Mouse (Mus musculus) intestine, embryonic 14.5 days (tissue): ENCODE measurements around the gene Prm3. TPM values are rescaled to one million over a fixed set of nuclear protein-coding genes. Genes with fewer than 3 reads are reported as not detected.

Experiments
- ATAC-seq: fragments of 200-750 bp; cut with Nextera tagmentation; replicated peaks from 2 replicates; pipeline ENCODE4 v1.8.0; 2017; ENCODE audit warnings: low read depth, moderate number of reproducible peaks, moderate TSS enrichment, moderate library complexity; ENCODE audit not compliant: low FRiP score, low TSS enrichment
- DNase-seq: peaks from one replicate; pipeline ENCODE4 v3.0.0-alpha.2; 2018; ENCODE audit warnings: low spot score
- H3K27ac ChIP-seq: fragments of 300-500 bp; sonication (generic); 2 replicates; pipeline ENCODE4 v1.5.1; 2014; ENCODE audit warnings: low read depth, mild to moderate bottlenecking, control low read depth
- H3K27me3 ChIP-seq: fragments of 300-500 bp; sonication (generic); replicated peaks from 2 replicates; pipeline ENCODE4 v1.6.1; 2014; ENCODE audit warnings: low read length, control low read depth; ENCODE audit not compliant: control insufficient read depth, insufficient read depth
- H3K36me3 ChIP-seq: fragments of 300-500 bp; sonication (generic); 2 replicates; pipeline ENCODE4 v1.6.1; 2014; ENCODE audit warnings: low read length, control low read depth; ENCODE audit not compliant: control insufficient read depth, insufficient read depth
- H3K4me1 ChIP-seq: fragments of 300-500 bp; sonication (generic); replicated peaks from 2 replicates; pipeline ENCODE4 v1.6.1; 2014; ENCODE audit warnings: low read length, control low read depth, mixed read lengths; ENCODE audit not compliant: control insufficient read depth, insufficient read depth
- H3K4me2 ChIP-seq: fragments of 300-500 bp; sonication (generic); 2 replicates; pipeline ENCODE4 v1.6.1; 2014; ENCODE audit warnings: low read length
- H3K4me3 ChIP-seq: fragments of 300-500 bp; sonication (generic); 2 replicates; pipeline ENCODE4 v1.5.1; 2014; ENCODE audit warnings: low read depth, low read length, control low read depth, mixed read lengths
- H3K9ac ChIP-seq: fragments of 300-500 bp; sonication (generic); 2 replicates; pipeline ENCODE4 v1.6.1; 2014; ENCODE audit warnings: mild to moderate bottlenecking, low read length
- H3K9me3 ChIP-seq: fragments of 300-500 bp; sonication (generic); 2 replicates; pipeline ENCODE4 v1.6.1; 2016; ENCODE audit warnings: low read length, control low read depth; ENCODE audit not compliant: control insufficient read depth
- WGBS: fragments of 180-500 bp; shearing (Covaris S2); extraction: QIAGEN DNeasy Blood & Tissue Kit; methylation state at CpG from one replicate; pipeline ENCODE4 v1.1.7; 2014; 5-methylcytosine and 5-hydroxymethylcytosine counted together
- polyA plus RNA-seq: library from polyadenylated mRNA; unstranded; fragments of >200 nt; fragmentation: Nextera tagmentation; extraction: Ambion mirVana; gene quantifications from 2 replicates; pipeline ENCODE4 v1.2.1, GENCODE M21; 2014

The Prm3 gene
- polyA plus RNA-seq, 1 experiment from 2014 or later = not detected

GRCm38 (mm10) chr16:10787548-10788058, 3.1 kb downstream of the Prm3 start:
- H3K4me3 ChIP-seq = no peak overlapping the region
- 80% methylated on average over 7 of the region's 7 CpGs for WGBS
- no peak for ATAC-seq

GRCm38 (mm10) chr16:10786782-10787547, 3.7 kb downstream of the Prm3 start:
- Histone ChIP-seq H3K9ac (no peak overlapping the region), H3K4me2 (peak overlapping the region; percentile 99; the same call in 1 of the 2 replicates), H3K36me3 (no peaks in the 10 kb centered on the region), H3K27me3 (no peaks in the 10 kb centered on the region), H3K4me3 (no peak overlapping the region), H3K27ac (no peak overlapping the region), H3K4me1 (peaks cover 22% of the 10 kb centered on the region), H3K9me3 (no peaks in the 10 kb centered on the region)
- WGBS = 55% methylated on average over 4 of the region's 4 CpGs
- DNase-seq (no peak), ATAC-seq (no peak)

More at GRCm38 (mm10) chr16:10787548-10788058, 3.1 kb downstream of the Prm3 start:
- H3K27me3 ChIP-seq = no peaks in the 10 kb centered on the region
- peaks cover 16% of the 10 kb centered on the region; the same call in 1 of the 2 replicates for H3K4me1 ChIP-seq
- H3K4me2 ChIP-seq = no peak overlapping the region
- no peak overlapping the region for H3K9ac ChIP-seq
- no peaks in the 10 kb centered on the region for H3K9me3 ChIP-seq
- no peak overlapping the region for H3K27ac ChIP-seq
- no peaks in the 10 kb centered on the region for H3K36me3 ChIP-seq
- DNase-seq = no peak

DNA sequence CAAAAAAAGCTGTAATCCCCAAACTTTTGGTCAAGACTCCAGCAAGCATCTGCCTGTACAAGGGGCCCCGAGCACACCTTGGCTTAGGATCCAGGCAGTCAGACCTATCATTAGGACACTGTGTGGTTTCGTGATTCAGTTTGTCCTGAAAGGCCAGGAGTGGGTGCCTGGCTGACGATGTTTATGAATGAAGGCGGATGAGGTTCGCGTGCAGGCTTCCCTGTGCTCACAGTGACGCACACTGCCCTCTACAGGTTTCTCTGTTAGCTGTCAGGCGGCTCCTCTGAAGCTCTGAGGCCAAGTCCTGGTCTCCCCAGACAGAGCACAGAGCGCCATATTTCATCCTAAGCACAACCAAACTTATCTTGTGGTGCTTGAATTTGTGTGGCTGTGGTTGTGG, 4.4 kb downstream of the Prm3 start:
- Histone ChIP-seq H3K4me1 (peaks cover 24% of the 10 kb centered on the region), H3K9ac (peak overlapping the region; percentile 73), H3K9me3 (no peaks in the 10 kb centered on the region), H3K36me3 (no peaks in the 10 kb centered on the region), H3K27me3 (no peaks in the 10 kb centered on the region), H3K4me3 (peak overlapping the region; percentile 57), H3K4me2 (peak overlapping the region; percentile 99), H3K27ac (peak overlapping the region; percentile 98)
- DNase-seq (peak; percentile 90), ATAC-seq (peak; percentile 20)
- WGBS = 2% methylated on average over 9 of the region's 9 CpGs

GRCm38 (mm10) chr16:10785371-10786231, 5.1 kb downstream of the Prm3 start, which contains the start of gene Socs1:
TSS of gene Socs1 (minus strand) at chr16:10785536.
- Histone ChIP-seq H3K4me2 (peak within 1 kb of the TSS; percentile 99), H3K4me1 (peaks cover 28% of the 10 kb centered on the region), H3K36me3 (no peaks in the 10 kb centered on the region), H3K4me3 (peak within 1 kb of the TSS; percentile 57), H3K9me3 (no peaks in the 10 kb centered on the region), H3K27ac (peak within 1 kb of the TSS; percentile 98), H3K27me3 (no peaks in the 10 kb centered on the region), H3K9ac (peak within 1 kb of the TSS; percentile 73)
- 1% methylated on average over 57 of the region's 59 CpGs for WGBS
- DNase-seq = peak; percentile 99
- ATAC-seq = peak; percentile 88

- peaks cover 32% of the 10 kb centered on the region for H3K4me1 ChIP-seq
- ATAC-seq = peak; percentile 84
These were observed 5.8 kb downstream of the Prm3 start for GRCm38 (mm10) chr16:10784793-10785370.

DNA sequence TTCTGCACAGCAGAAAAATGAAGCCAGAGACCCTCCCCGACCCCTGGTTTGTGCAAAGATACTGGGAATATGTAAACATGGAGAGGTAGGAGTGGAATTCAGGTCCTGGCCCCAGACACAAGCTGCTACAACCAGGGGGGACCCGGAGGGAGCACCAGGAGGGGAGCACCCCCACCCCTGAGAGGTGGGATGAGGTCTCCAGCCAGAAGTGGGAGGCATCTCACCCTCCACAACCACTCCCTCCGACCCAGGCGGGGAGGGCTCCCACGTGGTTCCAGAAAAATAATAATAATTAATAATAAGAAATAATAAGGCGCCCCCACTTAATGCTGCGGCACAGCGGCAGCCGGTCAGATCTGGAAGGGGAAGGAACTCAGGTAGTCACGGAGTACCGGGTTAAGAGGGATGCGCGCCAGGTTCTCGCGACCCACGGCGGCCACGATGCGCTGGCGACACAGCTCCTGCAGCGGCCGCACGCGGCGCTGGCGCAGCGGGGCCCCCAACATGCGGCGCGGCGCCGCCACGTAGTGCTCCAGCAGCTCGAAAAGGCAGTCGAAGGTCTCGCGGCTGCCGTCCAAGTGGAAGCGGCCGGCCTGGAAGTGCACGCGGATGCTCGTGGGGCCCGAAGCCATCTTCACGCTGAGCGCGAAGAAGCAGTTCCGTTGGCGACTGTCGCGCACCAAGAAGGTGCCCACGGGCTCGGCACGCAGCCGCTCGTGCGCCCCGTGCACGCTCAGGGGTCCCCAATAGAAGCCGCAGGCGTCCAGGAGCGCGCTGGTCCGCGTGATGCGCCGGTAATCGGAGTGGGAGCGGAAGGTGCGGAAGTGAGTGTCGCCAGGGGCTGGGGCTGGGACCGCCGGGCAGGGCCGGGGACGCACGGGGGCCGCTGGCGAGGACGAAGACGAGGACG, 6.6 kb downstream of the Prm3 start:
- no peak for DNase-seq
- peak overlapping the region; percentile 73 for H3K9ac ChIP-seq
- peak overlapping the region; percentile 99 for H3K4me2 ChIP-seq
- peak overlapping the region; percentile 98; the same call in 1 of the 2 replicates for H3K27ac ChIP-seq
- H3K36me3 ChIP-seq = no peaks in the 10 kb centered on the region
- 2% methylated on average over 81 of the region's 81 CpGs for WGBS
- peak; percentile 7; the same call in 1 of the 2 replicates for ATAC-seq
- H3K9me3 ChIP-seq = no peaks in the 10 kb centered on the region
- peaks cover 32% of the 10 kb centered on the region for H3K4me1 ChIP-seq
- no peaks in the 10 kb centered on the region for H3K27me3 ChIP-seq
- H3K4me3 ChIP-seq = peak overlapping the region; percentile 57

More at GRCm38 (mm10) chr16:10784793-10785370, 5.8 kb downstream of the Prm3 start:
- Histone ChIP-seq H3K36me3 (no peaks in the 10 kb centered on the region), H3K4me2 (peak overlapping the region; percentile 99), H3K4me3 (peak overlapping the region; percentile 57), H3K9me3 (no peaks in the 10 kb centered on the region), H3K27me3 (no peaks in the 10 kb centered on the region), H3K27ac (peak overlapping the region; percentile 98), H3K9ac (peak overlapping the region; percentile 73)
- DNase-seq = no peak
- WGBS = under 1% methylated on average over 41 of the region's 55 CpGs

DNA sequence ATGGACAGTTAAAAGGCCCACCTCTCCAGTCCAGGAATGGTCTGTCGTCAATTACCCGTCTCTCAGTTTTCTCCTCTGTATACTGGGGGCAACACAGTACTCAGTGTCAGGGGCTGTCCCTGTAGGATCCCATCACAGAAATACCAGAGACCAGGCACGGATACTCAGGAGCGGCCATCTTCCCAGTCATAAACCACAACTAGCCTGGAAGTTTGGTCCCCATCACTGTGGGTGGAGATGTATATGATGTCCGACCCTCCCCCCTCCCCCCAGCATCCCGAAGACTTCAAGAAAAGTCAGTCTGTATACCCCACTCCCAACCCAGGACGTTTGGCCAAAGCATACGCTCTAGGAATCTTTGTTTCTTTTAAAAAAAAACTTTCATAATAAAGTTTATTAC, 7.3 kb downstream of the Prm3 start:
- Histone ChIP-seq H3K4me1 (peaks cover 32% of the 10 kb centered on the region), H3K36me3 (no peaks in the 10 kb centered on the region), H3K27ac (no peak overlapping the region), H3K4me2 (peak overlapping the region; percentile 99), H3K9me3 (no peaks in the 10 kb centered on the region), H3K27me3 (no peaks in the 10 kb centered on the region), H3K9ac (no peak overlapping the region; the same call in 1 of the 2 replicates), H3K4me3 (peak overlapping the region; percentile 57)
- ATAC-seq (no peak), DNase-seq (no peak)
- 46% methylated on average over 8 of the region's 8 CpGs for WGBS
